Mouse (Mus musculus): ENCODE data around the gene Hus1.

- TF ChIP-seq MAX (IDR thresholded peaks at IDR 0.05; ENCODE audit: low read length) (no peak), EP300 (IDR thresholded peaks at IDR 0.05; ENCODE audit: low read length) (no peak), RCOR1 (conservative IDR thresholded peaks at IDR 0.05; ENCODE audit: low read depth, low read length) (no peak), TCF12 (IDR thresholded peaks at IDR 0.05; ENCODE audit: low read depth, low read length) (no peak), CTCF (conservative IDR thresholded peaks at IDR 0.05 in 1 of 2, IDR thresholded peaks at IDR 0.05 in 1 of 2; ENCODE audit: low read depth in 2 of 2, low read length in 2 of 2) (no peak)
Measured at GRCm38 (mm10) chr11:8968094-8968493, 42.9 kb downstream of the Hus1 start.
